Mouse (Mus musculus) megakaryocyte, embryonic 14.5 days (primary cell): Measurements from ENCODE around the gene Atxn10.

Experiments
- FLI1 ChIP-seq: IDR thresholded peaks from 2 replicates; pipeline ENCODE4 v1.6.1; 2012; ENCODE audit warnings: low read length, inconsistent platforms, mixed read lengths
- GATA1 ChIP-seq: IDR thresholded peaks from 3 replicates; pipeline ENCODE4 v1.6.1; 2012; ENCODE audit warnings: mixed read lengths, low read length, inconsistent platforms, borderline replicate concordance

- no peak for TF ChIP-seq GATA1
- TF ChIP-seq FLI1: no peak
Measured at GRCm38 (mm10) chr15:85456891-85457290, 120.8 kb downstream of the Atxn10 start.
